Mouse (Mus musculus): ENCODE measurements around the gene Acp7.

DNA sequence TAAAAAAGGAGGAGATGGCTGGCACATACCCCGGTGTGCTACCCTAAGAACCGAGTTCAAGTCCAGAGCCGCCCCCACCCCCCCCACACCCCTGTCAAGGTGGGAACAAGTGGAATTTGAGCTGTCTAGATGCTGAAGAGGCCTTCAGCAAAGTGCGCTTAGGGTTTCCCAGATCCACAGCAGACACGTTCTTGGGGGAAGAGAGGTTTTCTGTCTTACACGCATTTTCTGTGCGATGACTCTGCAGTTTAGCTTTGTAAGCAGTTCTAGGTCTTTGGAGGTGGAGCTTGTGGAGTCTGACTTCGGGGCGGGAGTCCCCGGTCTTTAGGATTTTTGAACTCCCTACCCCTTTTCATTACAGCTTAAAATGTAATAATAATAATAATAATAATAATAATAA lies at the start of gene Acp7:
- TF ChIP-seq CTCF (IDR thresholded peaks at IDR 0.05; ENCODE audit: low read depth, low read length) = no peak
- no peak for TF ChIP-seq POLR2A (IDR thresholded peaks at IDR 0.05; ENCODE audit: borderline replicate concordance, low read depth, low read length)
